Mouse (Mus musculus): ENCODE measurements around the gene Rpp30.

Rpp30 gene

GRCm38 (mm10) chr19:36129213-36129612 lies 45.7 kb downstream of the Rpp30 start:
- no peak for DNase-seq

- DNase-seq: no peak
Measured at GRCm38 (mm10) chr19:36129643-36130042, 46.1 kb downstream of the Rpp30 start.

- DNase-seq: no peak
Measured at GRCm38 (mm10) chr19:36130181-36130580, 46.7 kb downstream of the Rpp30 start.

- no peak for DNase-seq
Measured at GRCm38 (mm10) chr19:36131990-36132389, 48.5 kb downstream of the Rpp30 start.

DNA sequence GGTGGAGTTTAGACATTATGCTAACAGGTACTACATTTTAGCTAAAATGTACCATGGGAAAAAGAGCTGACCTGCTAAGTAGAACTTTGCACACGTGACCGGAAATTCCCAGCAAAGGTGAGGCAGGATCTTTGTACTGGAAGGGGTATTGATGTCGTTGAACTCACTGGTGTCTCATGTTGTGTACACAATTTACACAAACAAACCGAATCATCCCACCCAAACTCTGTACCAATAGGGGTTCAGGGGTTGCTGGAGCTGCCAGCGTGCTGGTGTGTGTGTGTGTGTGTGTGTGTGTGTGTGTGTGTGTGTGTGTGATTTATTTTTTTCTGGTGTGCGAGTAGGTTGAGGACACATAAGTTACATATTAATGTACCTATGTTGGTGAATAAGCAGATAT lies 49.5 kb downstream of the Rpp30 start:
- DNase-seq: no peak

DNA sequence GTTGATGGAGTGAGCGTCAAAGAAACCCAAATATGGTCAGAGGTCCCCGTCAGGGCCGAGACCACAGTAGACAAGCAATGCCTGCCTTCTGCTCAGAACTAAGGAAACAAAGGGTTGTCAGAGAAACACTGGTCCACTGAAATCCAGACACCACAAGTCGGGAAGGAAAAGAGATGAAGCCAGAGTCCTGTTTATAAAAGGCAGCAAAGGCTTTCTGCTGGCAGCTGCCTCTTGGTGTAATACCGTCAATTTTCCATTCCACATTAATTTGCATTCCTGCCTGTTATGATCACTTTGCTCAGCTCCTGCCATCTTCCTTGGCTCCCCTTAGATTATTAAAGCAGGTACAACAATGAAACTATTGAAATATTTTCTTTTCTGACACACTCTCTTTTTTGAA lies 50.2 kb downstream of the Rpp30 start:
- DNase-seq: no peak

GRCm38 (mm10) chr19:36143571-36143970 lies 60.1 kb downstream of the Rpp30 start:
- no peak for DNase-seq

GRCm38 (mm10) chr19:36148578-36148977 lies 65.1 kb downstream of the Rpp30 start:
- no peak for DNase-seq

DNA sequence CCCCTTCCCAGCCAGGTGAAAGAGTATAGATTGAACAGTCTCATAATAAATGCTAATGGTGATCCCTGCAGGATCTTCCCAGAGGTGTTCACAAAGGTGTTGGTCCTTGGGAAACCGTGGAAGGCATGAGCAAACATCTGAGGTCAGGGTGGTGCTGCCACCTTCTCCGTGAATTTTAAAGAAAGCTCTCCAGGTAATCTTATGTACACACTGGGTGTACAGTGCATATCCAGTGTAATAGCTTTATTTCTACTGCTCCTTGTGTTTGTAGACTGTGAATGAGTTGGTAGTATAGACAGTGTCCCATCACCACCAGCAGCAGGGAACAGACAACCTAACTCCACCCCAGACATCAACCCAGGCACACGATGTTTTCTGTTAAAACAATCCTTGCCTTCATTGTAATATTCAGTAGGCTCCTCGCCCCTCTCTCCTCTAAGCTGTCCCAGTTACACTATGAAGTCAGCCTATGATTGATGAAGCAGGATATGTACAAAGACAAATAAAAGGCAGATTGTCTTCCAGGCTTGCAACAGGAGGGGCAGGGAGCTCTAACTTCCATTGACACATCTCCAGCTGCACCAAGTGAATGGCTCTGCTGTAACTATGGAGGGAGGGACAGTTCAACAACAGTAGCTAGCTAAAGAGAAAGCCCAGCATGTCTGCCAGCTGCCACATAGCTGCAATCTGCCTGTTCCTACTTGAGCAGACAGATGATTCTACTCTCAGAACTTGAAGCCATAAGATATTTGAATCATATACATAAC lies 66.9 kb downstream of the Rpp30 start:
- DNase-seq: no peak
